Mouse (Mus musculus) heart, embryonic 15.5 days (tissue): ENCODE data around the gene Npcd. TPM values are rescaled to one million over a fixed set of nuclear protein-coding genes. Genes with fewer than 3 reads are reported as not detected.

Experiments
- ATAC-seq: fragments of 200-750 bp; cut with Nextera tagmentation; replicated peaks from 2 replicates; pipeline ENCODE4 v1.8.0; 2017; ENCODE audit warnings: low read depth, moderate TSS enrichment; ENCODE audit not compliant: insufficient number of reproducible peaks, insufficient read depth, low FRiP score
- H3K27ac ChIP-seq: fragments of 300-500 bp; sonication (generic); 2 replicates; pipeline ENCODE4 v1.5.1; 2015; ENCODE audit warnings: mild to moderate bottlenecking, inconsistent platforms
- H3K27me3 ChIP-seq: fragments of 300-500 bp; sonication (generic); 2 replicates; pipeline ENCODE4 v1.6.1; 2015; ENCODE audit warnings: inconsistent platforms
- H3K36me3 ChIP-seq: fragments of 300-500 bp; sonication (generic); 2 replicates; pipeline ENCODE4 v1.6.1; 2015; ENCODE audit warnings: mild to moderate bottlenecking, inconsistent platforms
- H3K4me1 ChIP-seq: fragments of 300-500 bp; sonication (generic); replicated peaks from 2 replicates; pipeline ENCODE4 v1.6.1; 2015; ENCODE audit warnings: inconsistent platforms
- H3K4me2 ChIP-seq: fragments of 300-500 bp; sonication (generic); 2 replicates; pipeline ENCODE4 v1.6.1; 2015; ENCODE audit warnings: inconsistent platforms, mild to moderate bottlenecking, moderate library complexity
- H3K4me3 ChIP-seq: fragments of 300-500 bp; sonication (generic); 2 replicates; pipeline ENCODE4 v1.5.1; 2015; ENCODE audit warnings: mild to moderate bottlenecking, inconsistent platforms
- H3K9ac ChIP-seq: fragments of 300-500 bp; sonication (generic); 2 replicates; pipeline ENCODE4 v1.6.1; 2015; ENCODE audit warnings: mild to moderate bottlenecking, inconsistent platforms
- H3K9me3 ChIP-seq: fragments of 300-500 bp; sonication (generic); replicated peaks from 2 replicates; pipeline ENCODE4 v1.6.1; 2016; ENCODE audit warnings: inconsistent platforms
- WGBS: fragments of 180-500 bp; shearing (Covaris S2); methylation state at CpG from one replicate; pipeline ENCODE4 v1.1.7; 2015; ENCODE audit warnings: mixed read lengths; 5-methylcytosine and 5-hydroxymethylcytosine counted together
- polyA plus RNA-seq: library from polyadenylated mRNA; unstranded; fragments of >200 nt; fragmentation: Nextera tagmentation; extraction: Ambion mirVana; gene quantifications from 2 replicates; pipeline ENCODE4 v1.2.1, GENCODE M21; 2015

Gene Npcd
- polyA plus RNA-seq, 1 experiment from 2014 or later = not detected

GRCm38 (mm10) chr15:79785056-79785455 lies 49.0 kb downstream of the Npcd start:
- 37% methylated on average over 1 of the region's 1 CpGs for WGBS
- H3K4me1 ChIP-seq = no peaks in the 10 kb centered on the region
- no peak overlapping the region for H3K9ac ChIP-seq
- H3K36me3 ChIP-seq = no peaks in the 10 kb centered on the region
- H3K27ac ChIP-seq = no peak overlapping the region
- no peak overlapping the region for H3K4me2 ChIP-seq
- no peak for ATAC-seq
- no peaks in the 10 kb centered on the region for H3K9me3 ChIP-seq
- H3K4me3 ChIP-seq = no peak overlapping the region
- H3K27me3 ChIP-seq = peaks cover 29% of the 10 kb centered on the region

GRCm38 (mm10) chr15:79777749-79778148 lies 56.3 kb downstream of the Npcd start, which contains the start of gene Dnal4:
Gene Dnal4, minus strand, starts transcription at chr15:79777849.
- H3K9me3 ChIP-seq = no peaks in the 10 kb centered on the region
- ATAC-seq = no peak
- peaks cover 7% of the 10 kb centered on the region; the same call in 1 of the 2 replicates for H3K27me3 ChIP-seq
- H3K4me2 ChIP-seq = no peak within 1 kb of the TSS
- H3K27ac ChIP-seq = no peak within 1 kb of the TSS
- no peak within 1 kb of the TSS for H3K9ac ChIP-seq
- peaks cover 12% of the 10 kb centered on the region for H3K4me1 ChIP-seq
- H3K36me3 ChIP-seq = no peaks in the 10 kb centered on the region
- no peak within 1 kb of the TSS for H3K4me3 ChIP-seq

GRCm38 (mm10) chr15:79775662-79776061 lies 58.4 kb downstream of the Npcd start:
- WGBS = 49% methylated on average over 7 of the region's 7 CpGs
- ATAC-seq = no peak
- Histone ChIP-seq H3K4me2 (no peak overlapping the region), H3K4me3 (no peak overlapping the region), H3K9me3 (no peaks in the 10 kb centered on the region), H3K9ac (no peak overlapping the region), H3K4me1 (peaks cover 21% of the 10 kb centered on the region), H3K27me3 (no peaks in the 10 kb centered on the region), H3K36me3 (no peaks in the 10 kb centered on the region), H3K27ac (no peak overlapping the region)

GRCm38 (mm10) chr15:79774117-79775027 lies 59.7 kb downstream of the Npcd start:
- H3K9me3 ChIP-seq = no peaks in the 10 kb centered on the region
- H3K4me1 ChIP-seq = peaks cover 31% of the 10 kb centered on the region
- H3K27me3 ChIP-seq = no peaks in the 10 kb centered on the region
- peak overlapping the region; percentile 83 for H3K4me2 ChIP-seq
- peak overlapping the region; percentile 66 for H3K27ac ChIP-seq
- whole genome bisulfite sequencing = under 1% methylated on average over 50 of the region's 50 CpGs
- H3K4me3 ChIP-seq = peak overlapping the region; percentile 72
- no peaks in the 10 kb centered on the region for H3K36me3 ChIP-seq
- H3K9ac ChIP-seq = peak overlapping the region; percentile 72
- peak; percentile 98 for ATAC-seq

GRCm38 (mm10) chr15:79770629-79771240 lies 63.3 kb downstream of the Npcd start:
- WGBS = 50% methylated on average over 21 of the region's 21 CpGs
- Histone ChIP-seq H3K4me3 (no peak overlapping the region), H3K27me3 (no peaks in the 10 kb centered on the region), H3K4me2 (no peak overlapping the region), H3K27ac (no peak overlapping the region), H3K9me3 (no peaks in the 10 kb centered on the region), H3K4me1 (peaks cover 68% of the 10 kb centered on the region), H3K36me3 (no peaks in the 10 kb centered on the region), H3K9ac (no peak overlapping the region)
- no peak for ATAC-seq

- H3K36me3 ChIP-seq = 0 out of 2 replicates have a peak, but pooled peaks cover under 1% of the 10 kb centered on the region
- H3K4me2 ChIP-seq = no peak overlapping the region
- H3K27me3 ChIP-seq = no peaks in the 10 kb centered on the region
- peaks cover 69% of the 10 kb centered on the region for H3K4me1 ChIP-seq
- 50% methylated on average over 6 of the region's 6 CpGs for WGBS
- H3K27ac ChIP-seq = no peak overlapping the region; the same call in 1 of the 2 replicates
- no peaks in the 10 kb centered on the region for H3K9me3 ChIP-seq
- no peak overlapping the region for H3K4me3 ChIP-seq
- H3K9ac ChIP-seq = no peak overlapping the region; the same call in 1 of the 2 replicates
- no peak for ATAC-seq
These were observed 65.7 kb downstream of the Npcd start for GRCm38 (mm10) chr15:79768302-79768701.

GRCm38 (mm10) chr15:79767327-79767961 lies 66.6 kb downstream of the Npcd start:
- Histone ChIP-seq H3K27ac (peak overlapping the region; percentile 67), H3K4me2 (peak overlapping the region; percentile 42)
- peak; percentile 32; the same call in 1 of the 2 replicates for ATAC-seq

GRCm38 (mm10) chr15:79766586-79767071 lies 67.4 kb downstream of the Npcd start:
- Histone ChIP-seq H3K9ac (no peak overlapping the region), H3K4me2 (no peak overlapping the region), H3K4me3 (no peak overlapping the region), H3K9me3 (no peaks in the 10 kb centered on the region), H3K36me3 (0 out of 2 replicates have a peak, but pooled peaks cover 4% of the 10 kb centered on the region), H3K27ac (peak overlapping the region; percentile 67; the same call in 1 of the 2 replicates), H3K4me1 (peaks cover 68% of the 10 kb centered on the region), H3K27me3 (no peaks in the 10 kb centered on the region)
- ATAC-seq = no peak
- WGBS = 85% methylated on average over 10 of the region's 10 CpGs

More at GRCm38 (mm10) chr15:79767327-79767961, 66.6 kb downstream of the Npcd start:
- H3K9me3 ChIP-seq = no peaks in the 10 kb centered on the region
- H3K4me3 ChIP-seq = 0 out of 2 replicates have a peak overlapping the region, but pooled peaks have one; percentile 0
- H3K4me1 ChIP-seq = peaks cover 68% of the 10 kb centered on the region
- 0 out of 2 replicates have a peak, but pooled peaks cover 4% of the 10 kb centered on the region for H3K36me3 ChIP-seq
- no peak overlapping the region for H3K9ac ChIP-seq
- no peaks in the 10 kb centered on the region for H3K27me3 ChIP-seq
- 46% methylated on average over 16 of the region's 16 CpGs for WGBS

GRCm38 (mm10) chr15:79766168-79766567 lies 67.9 kb downstream of the Npcd start:
- 58% methylated on average over 10 of the region's 10 CpGs for WGBS
- Histone ChIP-seq H3K4me1 (peaks cover 64% of the 10 kb centered on the region), H3K9ac (no peak overlapping the region)

GRCm38 (mm10) chr15:79765361-79765760 lies 68.7 kb downstream of the Npcd start:
- peaks cover 57% of the 10 kb centered on the region for H3K4me1 ChIP-seq
- H3K9ac ChIP-seq = no peak overlapping the region
- H3K27me3 ChIP-seq = no peaks in the 10 kb centered on the region
- no peak for ATAC-seq
- no peak overlapping the region for H3K27ac ChIP-seq
- no peaks in the 10 kb centered on the region for H3K9me3 ChIP-seq
- H3K4me2 ChIP-seq = no peak overlapping the region
- H3K4me3 ChIP-seq = no peak overlapping the region
- 0 out of 2 replicates have a peak, but pooled peaks cover 4% of the 10 kb centered on the region for H3K36me3 ChIP-seq
- 78% methylated on average over 2 of the region's 2 CpGs for WGBS

More at GRCm38 (mm10) chr15:79766168-79766567, 67.9 kb downstream of the Npcd start:
- Histone ChIP-seq H3K36me3 (0 out of 2 replicates have a peak, but pooled peaks cover 4% of the 10 kb centered on the region), H3K27ac (no peak overlapping the region), H3K4me3 (no peak overlapping the region), H3K27me3 (no peaks in the 10 kb centered on the region), H3K4me2 (no peak overlapping the region), H3K9me3 (no peaks in the 10 kb centered on the region)
- ATAC-seq = no peak
